Mouse (Mus musculus): ENCODE measurements at regions not wholly inside any gene's neighbourhood (a gene's known extent, or its start where the extent isn't known, plus 50 kb on each side); places are given as distances from the start of the nearest gene placed in this dataset.
A peak's percentile ranks its signal among the peaks of the same experiment; 100 is the strongest.

GRCm38 (mm10) chr5:119186611-119187010, 483.9 kb upstream of the Tbx3 start:
- 59% methylated on average over 3 of the region's 3 CpGs for WGBS
- no peak overlapping the region for H3K4me2 ChIP-seq (ENCODE audit: low read depth, low read length)

DNA sequence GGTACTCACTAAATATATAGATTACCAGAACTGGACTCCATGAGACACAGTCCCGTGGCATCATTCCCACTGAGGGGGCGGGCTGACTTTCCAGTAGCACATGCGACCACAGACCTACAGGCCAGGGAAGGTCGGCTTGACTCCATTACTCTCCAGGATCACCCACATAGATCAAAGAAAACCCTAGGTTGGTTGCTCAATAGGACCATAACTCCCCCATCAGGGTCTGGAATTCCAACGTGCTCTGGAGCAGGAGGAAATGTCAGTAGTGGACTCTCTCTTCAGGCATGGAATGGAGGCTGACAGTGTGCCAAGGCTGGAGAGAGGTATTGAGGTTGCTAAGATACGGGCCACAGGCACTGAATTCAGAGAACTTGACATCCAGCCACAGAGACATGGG, 482.0 kb upstream of the Tbx3 start:
- WGBS = 45% methylated on average over 6 of the region's 6 CpGs
- no peak overlapping the region for H3K27ac ChIP-seq (replicated peaks; ENCODE audit: low read depth, low read length)
- no peak overlapping the region for H3K9ac ChIP-seq (ENCODE audit: low read depth, low read length)
- DNase-seq (ENCODE audit: low spot score) = no peak
- H3K36me3 ChIP-seq (ENCODE audit: control insufficient read depth, insufficient read depth, low read length) = no peaks in the 10 kb centered on the region
- no peaks in the 10 kb centered on the region for H3K9me3 ChIP-seq (ENCODE audit: control insufficient read depth, low read length)
- H3K4me3 ChIP-seq (ENCODE audit: low read depth, low read length) = no peak overlapping the region
- H3K27me3 ChIP-seq (replicated peaks; ENCODE audit: control insufficient read depth, insufficient read depth, low read length) = no peaks in the 10 kb centered on the region
- peaks cover 5% of the 10 kb centered on the region; the same call in 1 of the 2 replicates for H3K4me1 ChIP-seq (ENCODE audit: control insufficient read depth, insufficient read depth, low read length)
- ATAC-seq (ENCODE audit: low read depth) = no peak
- H3K4me2 ChIP-seq (ENCODE audit: low read depth, low read length) = no peak overlapping the region

More at GRCm38 (mm10) chr5:119186611-119187010, 483.9 kb upstream of the Tbx3 start:
- H3K9ac ChIP-seq (ENCODE audit: low read depth, low read length) = no peak overlapping the region
- DNase-seq (ENCODE audit: low spot score) (no peak), ATAC-seq (ENCODE audit: low read depth) (no peak)
- H3K27me3 ChIP-seq (replicated peaks; ENCODE audit: control insufficient read depth, insufficient read depth, low read length) = no peaks in the 10 kb centered on the region
- no peak overlapping the region for H3K27ac ChIP-seq (replicated peaks; ENCODE audit: low read depth, low read length)
- H3K4me1 ChIP-seq (ENCODE audit: control insufficient read depth, insufficient read depth, low read length) = no peaks in the 10 kb centered on the region
- no peak overlapping the region for H3K4me3 ChIP-seq (ENCODE audit: low read depth, low read length)
- H3K36me3 ChIP-seq (ENCODE audit: control insufficient read depth, insufficient read depth, low read length) = no peaks in the 10 kb centered on the region
- H3K9me3 ChIP-seq (ENCODE audit: control insufficient read depth, low read length) = no peaks in the 10 kb centered on the region

- ATAC-seq (ENCODE audit: low read depth) (no peak), DNase-seq (ENCODE audit: low spot score) (peak; percentile 76)
- no peaks in the 10 kb centered on the region for H3K27me3 ChIP-seq (replicated peaks; ENCODE audit: control insufficient read depth, insufficient read depth, low read length)
- no peak overlapping the region for H3K4me2 ChIP-seq (ENCODE audit: low read depth, low read length)
- no peaks in the 10 kb centered on the region for H3K36me3 ChIP-seq (ENCODE audit: control insufficient read depth, insufficient read depth, low read length)
- peaks cover 15% of the 10 kb centered on the region; the same call in 1 of the 2 replicates for H3K4me1 ChIP-seq (ENCODE audit: control insufficient read depth, insufficient read depth, low read length)
- H3K9ac ChIP-seq (ENCODE audit: low read depth, low read length) = no peak overlapping the region
- H3K4me3 ChIP-seq (ENCODE audit: low read depth, low read length) = no peak overlapping the region
- 38% methylated on average over 21 of the region's 21 CpGs for WGBS
- no peaks in the 10 kb centered on the region for H3K9me3 ChIP-seq (ENCODE audit: control insufficient read depth, low read length)
- H3K27ac ChIP-seq (replicated peaks; ENCODE audit: low read depth, low read length) = no peak overlapping the region
These were observed 476.5 kb upstream of the Tbx3 start for GRCm38 (mm10) chr5:119193699-119194681.

GRCm38 (mm10) chr5:119199906-119200305, 470.6 kb upstream of the Tbx3 start:
- H3K9ac ChIP-seq (ENCODE audit: low read depth, low read length) = no peak overlapping the region
- DNase-seq (ENCODE audit: low spot score) (no peak), ATAC-seq (ENCODE audit: low read depth) (no peak)
- H3K9me3 ChIP-seq (ENCODE audit: control insufficient read depth, low read length) = no peaks in the 10 kb centered on the region
- no peaks in the 10 kb centered on the region for H3K36me3 ChIP-seq (ENCODE audit: control insufficient read depth, insufficient read depth, low read length)
- no peaks in the 10 kb centered on the region for H3K27me3 ChIP-seq (replicated peaks; ENCODE audit: control insufficient read depth, insufficient read depth, low read length)
- 46% methylated on average over 9 of the region's 9 CpGs for WGBS
- H3K4me1 ChIP-seq (ENCODE audit: control insufficient read depth, insufficient read depth, low read length) = peaks cover 5% of the 10 kb centered on the region; the same call in 1 of the 2 replicates
- H3K4me2 ChIP-seq (ENCODE audit: low read depth, low read length) = no peak overlapping the region
- no peak overlapping the region for H3K27ac ChIP-seq (replicated peaks; ENCODE audit: low read depth, low read length)
- no peak overlapping the region for H3K4me3 ChIP-seq (ENCODE audit: low read depth, low read length)

DNA sequence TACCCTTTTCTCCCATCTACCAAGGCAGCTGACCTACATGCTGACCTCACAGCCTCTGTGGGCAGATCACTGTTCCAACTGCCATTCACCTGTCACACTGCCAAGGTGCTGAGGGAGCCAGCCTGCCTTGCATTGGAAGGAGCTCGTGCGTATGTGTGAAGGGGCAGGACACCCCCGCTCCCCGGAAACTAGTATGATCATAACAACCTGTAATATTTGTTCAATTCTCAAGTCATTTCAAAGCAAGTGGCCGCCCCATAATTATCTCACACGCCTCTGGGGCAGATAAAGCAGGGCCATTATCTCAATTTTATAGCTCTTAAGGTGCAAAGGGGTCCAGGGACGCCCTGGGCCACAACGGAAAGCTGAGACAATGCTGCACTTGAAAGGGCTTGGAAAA, 469.2 kb upstream of the Tbx3 start:
- Histone ChIP-seq H3K9me3 (ENCODE audit: control insufficient read depth, low read length) (no peaks in the 10 kb centered on the region), H3K4me2 (ENCODE audit: low read depth, low read length) (no peak overlapping the region), H3K4me1 (ENCODE audit: control insufficient read depth, insufficient read depth, low read length) (peaks cover 7% of the 10 kb centered on the region; the same call in 1 of the 2 replicates), H3K36me3 (ENCODE audit: control insufficient read depth, insufficient read depth, low read length) (no peaks in the 10 kb centered on the region), H3K27me3 (replicated peaks; ENCODE audit: control insufficient read depth, insufficient read depth, low read length) (no peaks in the 10 kb centered on the region), H3K9ac (ENCODE audit: low read depth, low read length) (no peak overlapping the region), H3K27ac (replicated peaks; ENCODE audit: low read depth, low read length) (no peak overlapping the region), H3K4me3 (ENCODE audit: low read depth, low read length) (no peak overlapping the region)
- ATAC-seq (ENCODE audit: low read depth) = no peak
- DNase-seq (ENCODE audit: low spot score) = no peak
- 59% methylated on average over 8 of the region's 8 CpGs for WGBS

DNA sequence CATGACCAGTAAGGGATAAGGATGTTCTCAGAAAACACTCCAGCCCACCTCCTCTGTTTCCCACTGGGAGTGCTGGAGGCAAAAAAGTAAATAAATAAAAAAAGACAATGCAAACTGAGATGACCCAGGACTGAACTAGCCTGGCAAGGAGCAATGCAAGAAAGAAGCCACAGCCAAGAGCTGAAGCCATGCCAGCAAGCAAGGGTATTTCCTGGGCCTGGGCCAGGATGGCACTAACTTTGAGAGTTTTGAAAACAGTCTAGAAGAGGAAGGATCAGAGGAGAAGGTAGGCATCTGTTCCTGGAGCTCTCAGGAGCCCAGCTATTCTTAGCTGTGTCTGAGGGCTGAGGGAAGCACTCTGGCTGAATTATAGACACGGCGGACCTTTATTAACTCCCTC, 465.7 kb upstream of the Tbx3 start:
- ATAC-seq (ENCODE audit: low read depth) (no peak), DNase-seq (ENCODE audit: low spot score) (no peak)
- H3K4me1 ChIP-seq (ENCODE audit: control insufficient read depth, insufficient read depth, low read length) = peaks cover 4% of the 10 kb centered on the region; the same call in 1 of the 2 replicates
- H3K27me3 ChIP-seq (replicated peaks; ENCODE audit: control insufficient read depth, insufficient read depth, low read length) = no peaks in the 10 kb centered on the region
- H3K4me3 ChIP-seq (ENCODE audit: low read depth, low read length) = no peak overlapping the region
- H3K4me2 ChIP-seq (ENCODE audit: low read depth, low read length) = no peak overlapping the region
- 30% methylated on average over 2 of the region's 2 CpGs for WGBS
- no peak overlapping the region for H3K9ac ChIP-seq (ENCODE audit: low read depth, low read length)
- no peaks in the 10 kb centered on the region for H3K36me3 ChIP-seq (ENCODE audit: control insufficient read depth, insufficient read depth, low read length)
- H3K27ac ChIP-seq (replicated peaks; ENCODE audit: low read depth, low read length) = no peak overlapping the region
- peaks cover 7% of the 10 kb centered on the region for H3K9me3 ChIP-seq (ENCODE audit: control insufficient read depth, low read length)

- no peaks in the 10 kb centered on the region for H3K27me3 ChIP-seq (replicated peaks; ENCODE audit: control insufficient read depth, insufficient read depth, low read length)
- DNase-seq (ENCODE audit: low spot score) (no peak), ATAC-seq (ENCODE audit: low read depth) (no peak)
- H3K4me2 ChIP-seq (ENCODE audit: low read depth, low read length) = no peak overlapping the region
- H3K27ac ChIP-seq (replicated peaks; ENCODE audit: low read depth, low read length) = no peak overlapping the region
- 67% methylated on average over 13 of the region's 13 CpGs for WGBS
- no peak overlapping the region for H3K4me3 ChIP-seq (ENCODE audit: low read depth, low read length)
- H3K9me3 ChIP-seq (ENCODE audit: control insufficient read depth, low read length) = peaks cover 13% of the 10 kb centered on the region
- H3K9ac ChIP-seq (ENCODE audit: low read depth, low read length) = no peak overlapping the region
- H3K36me3 ChIP-seq (ENCODE audit: control insufficient read depth, insufficient read depth, low read length) = no peaks in the 10 kb centered on the region
- H3K4me1 ChIP-seq (ENCODE audit: control insufficient read depth, insufficient read depth, low read length) = peaks cover 4% of the 10 kb centered on the region; the same call in 1 of the 2 replicates
These were observed 462.4 kb upstream of the Tbx3 start for GRCm38 (mm10) chr5:119208077-119208476.

DNA sequence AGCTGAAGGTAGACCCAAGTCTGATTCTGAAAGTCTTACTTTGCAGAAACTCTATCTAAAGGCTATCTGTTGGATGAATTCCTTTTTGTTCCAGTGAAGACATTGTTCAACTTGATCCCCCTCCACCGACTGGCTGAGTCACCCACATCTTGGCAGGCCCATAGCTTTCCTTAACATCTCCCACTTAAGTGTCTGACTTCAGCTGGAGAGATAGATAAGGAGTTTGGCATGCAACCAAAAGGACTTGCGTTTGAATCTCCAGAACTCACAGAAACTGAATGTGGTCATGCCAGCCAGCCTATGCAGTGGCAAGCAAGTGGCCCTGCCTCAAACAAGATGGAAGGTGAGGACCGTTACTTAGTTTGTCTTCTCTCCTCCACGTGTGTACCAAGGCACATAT, 457.3 kb upstream of the Tbx3 start:
- 52% methylated on average over 4 of the region's 4 CpGs for WGBS

More for the DNA sequence above, 457.3 kb upstream of the Tbx3 start:
- H3K4me3 ChIP-seq (ENCODE audit: low read depth, low read length) = no peak overlapping the region
- H3K27me3 ChIP-seq (replicated peaks; ENCODE audit: control insufficient read depth, insufficient read depth, low read length) = no peaks in the 10 kb centered on the region
- no peaks in the 10 kb centered on the region for H3K36me3 ChIP-seq (ENCODE audit: control insufficient read depth, insufficient read depth, low read length)
- peak; percentile 29 for DNase-seq (ENCODE audit: low spot score)
- H3K4me1 ChIP-seq (ENCODE audit: control insufficient read depth, insufficient read depth, low read length) = peaks cover 4% of the 10 kb centered on the region
- H3K27ac ChIP-seq (replicated peaks; ENCODE audit: low read depth, low read length) = no peak overlapping the region
- H3K4me2 ChIP-seq (ENCODE audit: low read depth, low read length) = no peak overlapping the region
- no peak overlapping the region for H3K9ac ChIP-seq (ENCODE audit: low read depth, low read length)
- no peak for ATAC-seq (ENCODE audit: low read depth)
- H3K9me3 ChIP-seq (ENCODE audit: control insufficient read depth, low read length) = peaks cover 13% of the 10 kb centered on the region

All from embryonic facial prominence, embryonic 14.5 days (tissue).